Mouse (Mus musculus): ENCODE data around the gene Calb2. TPM values are rescaled to one million over a fixed set of nuclear protein-coding genes. Genes with fewer than 3 reads are reported as not detected.

Gene Calb2
- polyA plus RNA-seq, 1 experiment from 2014 or later = 38.2 TPM

GRCm38 (mm10) chr8:110091869-110092268, 76.1 kb downstream of the Calb2 start:
- Histone ChIP-seq H3K9me3 (ENCODE audit: control insufficient read depth, low read length) (no peaks in the 10 kb centered on the region), H3K4me1 (replicated peaks; ENCODE audit: control insufficient read depth, insufficient read depth, low read length) (no peaks in the 10 kb centered on the region), H3K9ac (ENCODE audit: low read depth, low read length) (no peak overlapping the region), H3K27me3 (ENCODE audit: control insufficient read depth, insufficient read depth, low read length) (no peaks in the 10 kb centered on the region), H3K4me2 (replicated peaks; ENCODE audit: low read depth, low read length) (no peak overlapping the region), H3K4me3 (ENCODE audit: low read depth, low read length) (no peak overlapping the region), H3K36me3 (ENCODE audit: control insufficient read depth, insufficient read depth, low read length) (peaks cover 15% of the 10 kb centered on the region), H3K27ac (ENCODE audit: low read depth, low read length) (no peak overlapping the region)
- DNase-seq (ENCODE audit: low spot score) (no peak), ATAC-seq (ENCODE audit: low FRiP score) (no peak)
- 61% methylated on average over 1 of the region's 1 CpGs for WGBS

Other genes starting within 250 kb of the Calb2 start
- 0.52 and 0.82 TPM in 2 replicates for gene Marveld3, start 206.0 kb downstream of the Calb2 start, polyA plus RNA-seq (2014; fragmentation: Nextera tagmentation; extraction: Ambion mirVana)
- gene Tat, start 177.8 kb downstream of the Calb2 start, polyA plus RNA-seq (2014; fragmentation: Nextera tagmentation; extraction: Ambion mirVana) = not detected in 2 replicates
- gene Chst4, start 128.5 kb downstream of the Calb2 start, polyA plus RNA-seq (2014; fragmentation: Nextera tagmentation; extraction: Ambion mirVana) = 0.14 TPM in 1 of 2 replicates, not detected in the other
- gene Zfp612, start 88.5 kb downstream of the Calb2 start, polyA plus RNA-seq (2014; fragmentation: Nextera tagmentation; extraction: Ambion mirVana) = 10.1 and 11.4 TPM in 2 replicates
- gene Gm21964, start 67.0 kb downstream of the Calb2 start, polyA plus RNA-seq (2014; fragmentation: Nextera tagmentation; extraction: Ambion mirVana) = not detected in 2 replicates
- gene Gm17720, start 65.5 kb downstream of the Calb2 start, polyA plus RNA-seq (2014; fragmentation: Nextera tagmentation; extraction: Ambion mirVana) = not detected in 2 replicates
- gene Cmtr2, start 47.5 kb upstream of the Calb2 start, polyA plus RNA-seq (2014; fragmentation: Nextera tagmentation; extraction: Ambion mirVana) = 10.5 and 12.5 TPM in 2 replicates
- 0.33 and 0.36 TPM in 2 replicates for gene Hydin, start 98.8 kb upstream of the Calb2 start, polyA plus RNA-seq (2014; fragmentation: Nextera tagmentation; extraction: Ambion mirVana)

Measured in hindbrain, embryonic 11.5 days (tissue).